Mouse (Mus musculus) myocyte (in vitro differentiated cells): ENCODE measurements at regions not wholly inside any gene's neighbourhood (a gene's known extent, or its start where the extent isn't known, plus 50 kb on each side); places are given as distances from the start of the nearest gene placed in this dataset.

Experiments used
- CEBPB ChIP-seq: IDR thresholded peaks from 2 replicates; pipeline ENCODE4 v1.6.1; 2011; ENCODE audit warnings: mild to moderate bottlenecking, moderate library complexity; ENCODE audit not compliant: poor library complexity, insufficient read depth, severe bottlenecking
- MAX ChIP-seq: IDR thresholded peaks from one replicate; pipeline ENCODE4 v1.6.1; 2011; ENCODE audit warnings: low read depth, mild to moderate bottlenecking, control low read depth
- MYOG ChIP-seq, 3 experiments: IDR thresholded peaks; one replicate each; pipeline ENCODE4 v1.6.1; 2011; ENCODE audit warnings: control low read depth in 2 of 3, low read depth in 2 of 3, mild to moderate bottlenecking in 2 of 3; ENCODE audit not compliant: insufficient read length in 2 of 3, control insufficient read depth in 1 of 3, insufficient read depth in 1 of 3
- POLR2A ChIP-seq: IDR thresholded peaks from one replicate; pipeline ENCODE4 v1.6.1; 2011; ENCODE audit warnings: low read depth, mild to moderate bottlenecking, control low read depth, moderate library complexity; ENCODE audit not compliant: insufficient read length
- POLR2AphosphoS2 ChIP-seq: IDR thresholded peaks from one replicate; pipeline ENCODE4 v1.6.1; 2011; ENCODE audit warnings: low read depth, control low read depth; ENCODE audit not compliant: insufficient read length
- REST ChIP-seq: IDR thresholded peaks from one replicate; pipeline ENCODE4 v1.6.1; 2011; ENCODE audit warnings: mild to moderate bottlenecking, control low read depth, moderate library complexity; ENCODE audit not compliant: insufficient read depth, insufficient read length
- SRF ChIP-seq: IDR thresholded peaks from one replicate; pipeline ENCODE4 v1.6.1; 2011; ENCODE audit warnings: low read depth; ENCODE audit not compliant: control insufficient read depth, insufficient read length
- TCF12 ChIP-seq: IDR thresholded peaks from one replicate; pipeline ENCODE4 v1.6.1; 2011; ENCODE audit warnings: mild to moderate bottlenecking, control low read depth; ENCODE audit not compliant: poor library complexity, insufficient read depth, severe bottlenecking
- TCF3 ChIP-seq: IDR thresholded peaks from one replicate; pipeline ENCODE4 v1.6.1; 2011; ENCODE audit warnings: low read depth, control low read depth; ENCODE audit not compliant: insufficient read length
- USF1 ChIP-seq: IDR thresholded peaks from one replicate; pipeline ENCODE4 v1.6.1; 2011; ENCODE audit warnings: low read depth, mild to moderate bottlenecking, control low read depth, moderate library complexity

- TF ChIP-seq USF1 = no peak
- no peak for TF ChIP-seq POLR2AphosphoS2
- TF ChIP-seq POLR2A = no peak
- TF ChIP-seq SRF = no peak
- TF ChIP-seq TCF12 = no peak
- no peak for TF ChIP-seq CEBPB
- no peak for TF ChIP-seq MAX
- no peak for TF ChIP-seq TCF3
- TF ChIP-seq MYOG (IDR thresholded peaks at IDR 0.05; ENCODE audit: control insufficient read depth in 1 of 3, insufficient read depth in 1 of 3, insufficient read length in 2 of 3, low read depth in 2 of 3) = no peak
- TF ChIP-seq REST = no peak
These were observed 197.7 kb upstream of the Gmds start for GRCm38 (mm10) chr13:32536241-32536640.
